Mouse (Mus musculus) brain, embryonic 14.5 days (tissue): ENCODE results near the gene Npy4r.

Experiments
- CTCF ChIP-seq: fragments of 200-500 bp; IDR thresholded peaks from 2 replicates; pipeline ENCODE4 v1.5.1; 2012; ENCODE audit warnings: inconsistent platforms, mild to moderate bottlenecking, moderate library complexity, borderline replicate concordance; ENCODE audit not compliant: insufficient read depth, insufficient read length; ENCODE audit errors: extremely low read depth
- POLR2A ChIP-seq: fragments of 200-500 bp; IDR thresholded peaks from 2 replicates; pipeline ENCODE4 v1.6.1; 2012; ENCODE audit warnings: mild to moderate bottlenecking, inconsistent platforms, borderline replicate concordance; ENCODE audit not compliant: poor library complexity, insufficient read depth, insufficient read length, severe bottlenecking; ENCODE audit errors: extremely low read depth

DNA sequence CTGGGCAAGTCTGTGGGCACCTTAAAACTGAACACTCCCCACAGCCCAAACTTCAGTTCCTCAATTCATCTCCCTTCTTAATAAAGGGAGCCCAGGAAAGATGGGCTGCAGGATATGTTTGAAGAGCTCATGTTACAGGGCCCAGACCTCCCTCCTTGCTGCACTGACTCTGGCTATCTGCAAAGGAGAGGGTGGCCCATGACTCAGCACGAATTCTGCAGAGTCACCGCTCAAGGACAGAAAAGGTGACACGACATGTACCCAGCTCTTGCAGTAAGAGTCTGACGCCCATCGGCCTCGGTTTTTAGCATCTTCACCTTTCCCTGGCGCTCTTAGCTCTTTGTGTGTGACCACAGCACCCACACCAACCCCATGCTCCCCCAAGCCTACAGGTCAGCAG lies 38.1 kb upstream of the Npy4r start:
- TF ChIP-seq POLR2A (no peak), CTCF (no peak)
